Mouse (Mus musculus): ENCODE measurements around the gene Eif4enif1.
A peak's percentile ranks its signal among the peaks of the same experiment; 100 is the strongest.

Eif4enif1 gene

DNA sequence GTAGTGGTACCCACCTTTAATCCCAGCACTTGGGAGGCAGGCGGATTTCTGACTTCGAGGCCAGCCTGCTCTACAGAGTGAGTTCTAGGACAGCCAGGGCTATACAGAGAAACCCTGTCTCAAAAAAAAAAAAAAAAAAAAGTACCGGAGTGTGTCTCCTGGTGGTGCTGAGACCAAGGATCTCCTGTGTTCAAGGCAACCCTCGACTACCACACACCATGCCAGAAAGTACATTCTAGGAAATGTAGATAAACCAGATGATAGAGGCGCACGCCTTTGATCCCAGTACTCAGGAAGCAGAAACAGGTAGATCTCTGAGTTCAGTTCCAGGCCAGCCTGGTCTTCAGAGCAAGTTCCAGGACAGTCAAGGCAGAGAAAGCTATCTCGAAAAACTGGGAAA, 64.9 kb downstream of the Eif4enif1 start:
- peak in 1 of 2 experiments; percentile 16 for DNase-seq (ENCODE audit: low spot score in 2 of 2)

- peak in 1 of 2 experiments; percentile 2 for DNase-seq (ENCODE audit: low spot score in 2 of 2)
Observed at GRCm38 (mm10) chr11:3269241-3269640, 67.0 kb downstream of the Eif4enif1 start.

- DNase-seq (ENCODE audit: low spot score in 2 of 2) = no peak
Observed at GRCm38 (mm10) chr11:3278351-3278750, 76.2 kb downstream of the Eif4enif1 start.

- no peak for DNase-seq (ENCODE audit: low spot score in 2 of 2)
Observed at GRCm38 (mm10) chr11:3279729-3280128, 77.5 kb downstream of the Eif4enif1 start.

- no peak for DNase-seq (ENCODE audit: low spot score in 2 of 2)
Observed at GRCm38 (mm10) chr11:3282887-3283286, 80.7 kb downstream of the Eif4enif1 start.

- no peak for DNase-seq (ENCODE audit: low spot score in 2 of 2)
Observed at GRCm38 (mm10) chr11:3283645-3284044, 81.5 kb downstream of the Eif4enif1 start.

DNA sequence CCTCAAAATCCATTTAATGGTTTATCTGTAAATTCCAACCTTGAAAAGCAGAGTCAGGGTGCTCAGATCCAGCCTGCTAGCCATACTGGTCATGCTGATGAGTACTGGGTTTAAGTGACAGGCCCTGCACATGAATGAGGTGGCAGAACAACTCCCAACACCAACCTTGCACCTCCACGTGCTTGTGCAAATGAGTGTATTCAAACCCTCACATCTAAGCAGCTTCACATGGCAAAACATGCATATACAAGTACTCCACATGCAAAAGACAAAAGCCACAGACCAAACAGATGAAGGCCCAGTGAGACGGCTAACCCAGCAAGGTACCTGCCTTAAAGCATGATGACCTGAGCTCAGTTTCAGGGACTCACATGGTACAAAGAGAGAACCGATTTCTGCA, 83.7 kb downstream of the Eif4enif1 start:
- no peak for DNase-seq (ENCODE audit: low spot score in 2 of 2)

DNA sequence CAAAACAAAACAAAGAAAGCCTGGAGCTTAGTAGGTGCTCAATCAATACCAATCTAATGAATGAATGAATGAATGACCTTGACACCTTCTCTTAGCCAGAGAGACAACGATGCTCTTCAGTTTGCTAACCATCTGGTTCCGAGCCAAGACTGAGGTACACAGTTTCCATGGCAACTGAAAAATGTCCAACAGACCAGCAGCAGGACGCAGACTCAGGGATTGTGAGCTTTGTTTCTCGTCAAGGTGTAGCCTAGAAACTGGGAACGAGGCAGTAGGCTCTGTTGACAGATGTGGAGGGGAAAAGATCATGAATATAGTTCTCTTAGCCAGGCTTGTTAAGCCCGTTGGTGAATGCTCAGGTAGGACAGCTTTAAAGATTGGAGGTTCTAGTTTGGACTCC, 84.9 kb downstream of the Eif4enif1 start:
- no peak for DNase-seq (ENCODE audit: low spot score in 2 of 2)

DNA sequence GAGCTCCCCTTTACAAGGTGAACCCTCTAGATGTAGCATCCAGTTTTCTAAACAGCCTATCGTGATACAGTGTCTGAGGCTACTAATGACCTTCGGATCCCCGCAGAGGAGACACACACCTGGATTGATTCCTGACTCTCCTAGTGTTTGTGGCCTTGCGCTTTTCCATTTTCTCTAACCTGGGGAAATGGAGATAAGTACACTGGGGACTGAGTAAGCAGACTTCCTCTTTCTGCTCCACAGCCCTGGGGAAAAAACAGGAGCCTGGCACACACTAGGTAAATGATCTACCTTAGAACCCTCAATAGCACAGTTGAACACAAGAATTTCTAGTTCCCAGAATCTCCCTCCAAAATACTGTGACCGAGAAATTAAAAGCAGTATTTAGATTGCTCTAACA, 85.7 kb downstream of the Eif4enif1 start:
- no peak for DNase-seq (ENCODE audit: low spot score in 2 of 2)

- DNase-seq (ENCODE audit: low spot score in 2 of 2) = peak; percentile 59 to 66
Observed at GRCm38 (mm10) chr11:3288521-3289301, 86.5 kb downstream of the Eif4enif1 start, which contains the start of gene Patz1. Gene Patz1, plus strand, starts transcription at chr11:3288874.

GRCm38 (mm10) chr11:3289302-3289802, 87.2 kb downstream of the Eif4enif1 start:
- DNase-seq (ENCODE audit: low spot score in 2 of 2) = peak in 1 of 2 experiments; percentile 72

GRCm38 (mm10) chr11:3289803-3290639, 87.8 kb downstream of the Eif4enif1 start:
- DNase-seq (ENCODE audit: low spot score in 2 of 2) = peak; percentile 81 to 82

DNA sequence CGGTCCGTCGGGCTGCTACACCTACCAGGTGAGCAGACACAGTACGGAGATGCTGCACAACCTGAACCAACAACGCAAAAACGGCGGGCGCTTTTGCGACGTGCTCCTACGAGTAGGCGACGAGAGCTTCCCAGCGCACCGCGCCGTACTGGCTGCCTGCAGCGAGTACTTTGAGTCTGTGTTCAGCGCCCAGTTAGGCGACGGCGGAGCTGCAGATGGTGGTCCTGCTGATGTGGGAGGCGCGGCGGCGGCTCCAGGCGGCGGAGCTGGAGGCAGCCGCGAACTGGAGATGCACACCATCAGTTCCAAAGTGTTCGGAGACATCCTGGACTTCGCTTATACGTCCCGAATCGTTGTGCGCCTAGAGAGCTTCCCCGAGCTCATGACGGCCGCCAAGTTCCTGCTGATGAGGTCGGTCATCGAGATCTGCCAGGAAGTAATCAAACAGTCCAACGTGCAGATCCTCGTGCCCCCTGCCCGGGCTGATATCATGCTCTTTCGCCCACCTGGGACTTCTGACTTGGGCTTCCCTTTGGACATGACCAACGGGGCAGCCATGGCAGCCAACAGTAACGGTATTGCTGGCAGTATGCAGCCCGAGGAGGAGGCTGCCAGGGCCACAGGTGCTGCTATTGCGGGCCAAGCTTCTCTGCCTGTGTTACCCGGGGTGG, 88.6 kb downstream of the Eif4enif1 start:
- peak; percentile 70 to 72 for DNase-seq (ENCODE audit: low spot score in 2 of 2)

GRCm38 (mm10) chr11:3291311-3292061, 89.3 kb downstream of the Eif4enif1 start:
- peak; percentile 52 to 68 for DNase-seq (ENCODE audit: low spot score in 2 of 2)

DNA sequence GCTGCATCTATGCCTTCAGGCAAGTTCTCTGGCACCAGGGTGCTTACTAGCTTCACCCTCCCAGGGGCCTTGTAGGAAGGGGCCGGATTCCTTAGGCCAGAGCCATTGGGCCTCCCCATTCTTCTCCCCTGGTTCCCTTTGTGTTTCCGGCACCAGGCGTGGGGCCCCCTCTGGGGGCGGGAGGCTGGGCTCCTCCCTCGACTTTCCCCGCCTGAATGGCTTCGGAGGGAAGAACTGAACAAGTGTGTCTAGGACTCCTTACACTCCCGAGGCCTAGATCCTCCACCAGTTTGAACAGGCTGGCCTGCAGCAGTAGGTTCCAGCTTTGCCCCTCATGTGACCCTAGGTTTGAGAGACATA, 89.8 kb downstream of the Eif4enif1 start:
- peak; percentile 59 to 64 for DNase-seq (ENCODE audit: low spot score in 2 of 2)

DNA sequence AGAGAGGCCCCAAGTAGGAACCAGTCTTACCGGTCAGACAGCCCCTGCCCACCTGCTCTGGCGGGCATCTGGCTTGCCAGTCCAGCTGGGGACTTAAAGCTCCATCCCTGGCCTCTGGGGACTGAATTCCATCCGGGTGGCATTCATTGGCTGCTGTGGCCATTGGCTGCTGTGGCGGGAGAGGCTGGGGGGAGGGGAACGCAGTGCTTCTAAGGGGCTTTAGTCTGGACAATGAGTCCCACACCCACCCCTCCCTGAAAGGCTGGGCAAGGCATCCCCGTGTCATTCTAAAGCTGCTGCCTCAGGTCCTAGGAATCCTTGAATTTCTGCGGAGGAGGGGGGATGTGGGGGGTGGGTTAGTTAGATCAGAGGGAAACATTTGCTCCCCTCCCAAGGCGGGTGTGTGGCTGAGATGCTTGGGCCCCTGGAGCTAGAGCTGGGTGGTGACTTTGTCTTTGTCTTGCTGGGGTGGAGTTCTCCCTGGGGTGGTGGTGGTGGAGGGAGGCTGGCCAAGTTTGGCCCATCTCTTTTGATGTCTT, 90.6 kb downstream of the Eif4enif1 start:
- DNase-seq (ENCODE audit: low spot score in 2 of 2) = no peak

DNA sequence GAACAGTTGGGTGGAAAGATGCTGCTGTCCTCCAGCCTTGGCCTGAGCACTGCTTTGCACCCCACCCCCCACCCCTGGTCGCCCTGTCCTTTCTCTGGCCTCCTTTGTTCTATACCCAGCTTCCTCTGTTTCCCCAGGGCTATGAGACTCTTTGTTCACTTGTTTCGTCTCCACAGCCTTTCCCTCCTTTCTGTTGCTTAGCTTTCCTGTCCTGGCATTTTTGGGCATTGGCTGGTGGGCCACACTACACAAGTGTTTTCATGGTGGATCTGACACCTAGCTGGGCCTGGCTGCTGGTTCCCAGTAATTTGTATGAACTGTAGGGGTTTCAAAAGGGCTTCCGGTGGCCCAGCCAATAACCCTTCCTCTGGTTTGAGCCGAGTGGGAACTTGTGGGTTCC, 91.2 kb downstream of the Eif4enif1 start:
- DNase-seq (ENCODE audit: low spot score in 2 of 2) = no peak
